Mouse (Mus musculus) heart, adult 2 months (tissue): ENCODE results near the gene Rpl19.

ENCODE experiments used
- CTCF ChIP-seq: fragments of 200-600 bp; IDR thresholded peaks from 2 replicates; pipeline ENCODE4 v1.8.1; 2022; ENCODE audit warnings: antibody characterized with exemption, mild to moderate bottlenecking, moderate library complexity
- EP300 ChIP-seq: fragments of 200-500 bp; IDR thresholded peaks from 2 replicates; pipeline ENCODE4 v1.6.1; 2011; ENCODE audit warnings: low read depth, low read length, control low read depth; ENCODE audit not compliant: insufficient read depth

GRCm38 (mm10) chr11:98018222-98018621, 8.3 kb upstream of the Rpl19 start:
- TF ChIP-seq CTCF (peak; percentile 32), EP300 (no peak)
